Comparison of ENCODE assay signal across 14 mouse cellular contexts in the genomic region with DNA sequence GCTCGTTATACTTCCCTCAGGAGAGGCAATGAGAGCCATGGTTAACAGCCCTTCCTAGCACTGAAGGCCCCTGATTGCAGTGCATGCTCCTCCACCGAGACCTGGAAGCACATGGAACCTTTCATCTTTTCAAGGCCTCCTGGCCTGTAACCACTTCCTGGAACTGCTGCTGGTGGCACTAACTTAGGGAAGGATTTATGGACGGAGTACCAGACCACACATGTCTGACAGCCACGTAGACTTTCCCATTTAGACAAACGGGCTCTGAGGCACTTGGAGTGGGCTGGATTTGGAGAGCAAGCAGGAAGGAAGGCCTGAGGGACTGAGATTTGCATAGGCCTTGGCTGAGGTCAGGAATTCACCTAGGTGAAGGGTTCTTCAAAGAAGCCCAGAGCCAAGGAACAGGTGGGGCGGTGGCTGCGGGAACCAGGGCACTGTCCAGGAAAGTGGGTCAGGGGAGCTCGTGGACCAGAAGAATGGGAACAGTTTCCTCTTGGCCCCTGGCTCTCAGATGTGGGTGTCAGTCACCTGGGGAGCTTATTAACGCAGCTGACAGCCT. TPM values are rescaled to one million over a fixed set of nuclear protein-coding genes. Genes with fewer than 3 reads are reported as not detected.
DNase-seq lines count a peak whose midpoint lies in the region; ATAC-seq lines count a peak whose summit lies in the region.
"Had no signal": no experiment of that assay in that cellular context is flagged by ENCODE, and none has a peak within 500 bp of the region (broad histone marks: within the 10 kb centered on the region; RNA-seq: fewer than 3 reads in every experiment).

No protein-coding gene starts in this region.

- no peak for DNase-seq in heart, postnatal 10 days
- DNase-seq in kidney, adult 9 months: peak; percentile 31
- no peak for DNase-seq in kidney, postnatal 14 days
- DNase-seq in ovary, postnatal 14 days (ENCODE audit: low spot score): no peak
- DNase-seq: cerebellum, adult 8-10 months; heart, postnatal 36 days; layer of hippocampus, adult 9-11 months; right cerebral cortex, postnatal 25 days had no signal

- H3K4me2 ChIP-seq in heart, embryonic 12.5 days: no peak overlapping the region
- H3K4me2 ChIP-seq in kidney, embryonic 15.5 days: no peak overlapping the region
- no peak overlapping the region for H3K4me2 ChIP-seq in kidney, embryonic 16.5 days (replicated peaks; ENCODE audit: low read depth, low read length)
- H3K4me2 ChIP-seq: embryonic facial prominence, embryonic 13.5 days; limb, embryonic 13.5 days had no signal

- H3K27ac ChIP-seq in heart, embryonic 12.5 days (ENCODE audit: poor library complexity, severe bottlenecking): peak overlapping the region; percentile 20; the same call in 1 of the 2 replicates
- 0 out of 2 replicates have a peak overlapping the region, but pooled peaks have one; percentile 18 for H3K27ac ChIP-seq in kidney, embryonic 15.5 days
- 0 out of 2 replicates have a peak overlapping the region, but pooled peaks have one; percentile 18 for H3K27ac ChIP-seq in kidney, embryonic 16.5 days (ENCODE audit: low read length)
- H3K27ac ChIP-seq: embryonic facial prominence, embryonic 13.5 days; limb, embryonic 13.5 days had no signal

- ATAC-seq in heart, embryonic 12.5 days (ENCODE audit: insufficient number of reproducible peaks, low FRiP score): no peak
- ATAC-seq in kidney, embryonic 15.5 days (replicated peaks; ENCODE audit: low FRiP score): no peak
- ATAC-seq in kidney, embryonic 16.5 days (ENCODE audit: low FRiP score, low TSS enrichment): no peak
- ATAC-seq: forebrain, embryonic 16.5 days had no signal

- H3K36me3 ChIP-seq in heart, embryonic 12.5 days: peaks cover 67% of the 10 kb centered on the region
- H3K36me3 ChIP-seq in kidney, embryonic 15.5 days: peaks cover 62% of the 10 kb centered on the region
- H3K36me3 ChIP-seq in kidney, embryonic 16.5 days (ENCODE audit: insufficient read depth, low read length): peaks cover 58% of the 10 kb centered on the region

- no peak overlapping the region for H3K9ac ChIP-seq in heart, embryonic 12.5 days
- no peak overlapping the region for H3K9ac ChIP-seq in kidney, embryonic 15.5 days
- no peak overlapping the region for H3K9ac ChIP-seq in kidney, embryonic 16.5 days (replicated peaks; ENCODE audit: low read length)
- H3K9ac ChIP-seq: embryonic facial prominence, embryonic 13.5 days; limb, embryonic 13.5 days had no signal

- H3K9me3 ChIP-seq in heart, embryonic 12.5 days (replicated peaks): no peaks in the 10 kb centered on the region
- no peaks in the 10 kb centered on the region for H3K9me3 ChIP-seq in kidney, embryonic 15.5 days (replicated peaks)
- no peaks in the 10 kb centered on the region for H3K9me3 ChIP-seq in kidney, embryonic 16.5 days (ENCODE audit: low read length)
- H3K9me3 ChIP-seq: embryonic facial prominence, embryonic 13.5 days; limb, embryonic 13.5 days had no signal

- 67% methylated on average over 9 of the region's 9 CpGs for WGBS in heart, embryonic 12.5 days
- WGBS in kidney, embryonic 15.5 days: 43% methylated on average over 9 of the region's 9 CpGs
- WGBS in kidney, embryonic 16.5 days: 47% methylated on average over 9 of the region's 9 CpGs

- H3K4me3 ChIP-seq in heart, embryonic 12.5 days: no peak overlapping the region
- H3K4me3 ChIP-seq in kidney, embryonic 15.5 days (replicated peaks): no peak overlapping the region
- no peak overlapping the region for H3K4me3 ChIP-seq in kidney, embryonic 16.5 days (ENCODE audit: low read length)
- H3K4me3 ChIP-seq: embryonic facial prominence, embryonic 13.5 days; limb, embryonic 13.5 days had no signal

- no peaks in the 10 kb centered on the region for H3K27me3 ChIP-seq in heart, embryonic 12.5 days (replicated peaks)
- no peaks in the 10 kb centered on the region for H3K27me3 ChIP-seq in kidney, embryonic 15.5 days
- H3K27me3 ChIP-seq in kidney, embryonic 16.5 days (ENCODE audit: insufficient read depth, low read length): no peaks in the 10 kb centered on the region
- H3K27me3 ChIP-seq: embryonic facial prominence, embryonic 13.5 days; limb, embryonic 13.5 days had no signal

- H3K4me1 ChIP-seq in heart, embryonic 12.5 days (replicated peaks): peaks cover 51% of the 10 kb centered on the region
- peaks cover 23% of the 10 kb centered on the region for H3K4me1 ChIP-seq in kidney, embryonic 15.5 days
- H3K4me1 ChIP-seq in kidney, embryonic 16.5 days (ENCODE audit: insufficient read depth, low read length): peaks cover 22% of the 10 kb centered on the region

- intact Hi-C loops in heart, postnatal 10 days (cut with DNase I): no loop called here

RNA-seq across cellular contexts. Expression of gene Atp1a1, which starts 28.9 kb away (rescaled TPM):
- 277 and 294 TPM in 2 replicates for polyA plus RNA-seq in heart, embryonic 12.5 days (2016; fragmentation: Nextera tagmentation; extraction: Ambion mirVana)
- 1,000 to 10,000 TPM in 1 of 2 experiments, 100 to 1,000 TPM in 1; 897 to 1,002 TPM for total RNA-seq in heart, postnatal 10 days (2021)
- polyA plus RNA-seq in kidney, embryonic 15.5 days (2015; fragmentation: Nextera tagmentation; extraction: Ambion mirVana): 220 and 247 TPM in 2 replicates
- polyA plus RNA-seq in kidney, embryonic 16.5 days (2015; fragmentation: Nextera tagmentation; extraction: Ambion mirVana): 362 and 426 TPM in 2 replicates
